Mouse (Mus musculus): Measurements from ENCODE around the gene Cyp46a1. TPM values are rescaled to one million over a fixed set of nuclear protein-coding genes. Genes with fewer than 3 reads are reported as not detected.

The Cyp46a1 gene
- total and polyA plus RNA-seq, 2 experiments from 2014 or later, result 3.0 to 3.6 TPM

DNA sequence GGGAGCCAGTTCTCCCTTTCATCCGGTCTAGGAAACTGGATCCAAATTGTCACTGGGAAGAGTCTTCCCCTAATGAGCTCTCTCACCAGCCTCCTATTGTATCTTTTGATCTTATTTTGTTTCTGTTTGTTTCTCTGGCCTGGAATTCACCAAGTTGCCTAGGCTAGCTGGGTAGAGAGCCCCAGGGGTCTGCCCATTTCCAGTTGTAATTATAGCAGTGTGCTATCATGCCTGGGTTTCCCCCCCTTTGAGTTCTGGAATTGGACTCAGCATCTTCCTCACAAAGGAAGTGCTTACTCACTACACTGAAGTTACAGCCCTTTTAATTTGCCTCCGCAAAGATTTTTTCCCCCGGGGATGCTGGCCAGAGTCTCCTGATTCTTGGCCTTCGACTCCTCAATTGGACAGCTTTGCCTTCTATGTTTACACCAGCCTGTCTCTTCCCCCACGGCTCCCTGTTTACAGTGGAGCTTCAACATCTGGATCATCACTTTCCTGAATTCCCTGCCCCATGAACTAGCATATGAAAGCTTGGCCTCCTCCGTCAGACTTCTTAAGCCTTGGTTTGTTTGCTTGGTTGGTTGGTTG is 30.3 kb upstream of the Cyp46a1 start:
- Histone ChIP-seq H3K36me3 (replicated peaks; ENCODE audit: control insufficient read depth, insufficient read depth, low read length) (no peaks in the 10 kb centered on the region), H3K4me2 (ENCODE audit: low read depth, low read length) (no peak overlapping the region), H3K27me3 (ENCODE audit: control insufficient read depth, insufficient read depth, low read length) (peaks cover 18% of the 10 kb centered on the region), H3K4me3 (ENCODE audit: low read depth, low read length) (no peak overlapping the region), H3K9me3 (replicated peaks; ENCODE audit: control insufficient read depth, low read length) (no peaks in the 10 kb centered on the region), H3K4me1 (ENCODE audit: control insufficient read depth, insufficient read depth) (peaks cover 10% of the 10 kb centered on the region; the same call in 1 of the 2 replicates), H3K9ac (replicated peaks; ENCODE audit: low read depth, low read length) (no peak overlapping the region), H3K27ac (ENCODE audit: low read depth) (no peak overlapping the region)
- ATAC-seq (ENCODE audit: insufficient read depth, low read depth) (no peak), DNase-seq (ENCODE audit: low spot score) (no peak)
- WGBS, result 45% methylated on average over 6 of the region's 6 CpGs
- TF ChIP-seq CTCF (IDR thresholded peaks at IDR 0.05; ENCODE audit: low read depth) (no peak), EP300 (IDR thresholded peaks at IDR 0.05; ENCODE audit: low read depth) (no peak)

DNA sequence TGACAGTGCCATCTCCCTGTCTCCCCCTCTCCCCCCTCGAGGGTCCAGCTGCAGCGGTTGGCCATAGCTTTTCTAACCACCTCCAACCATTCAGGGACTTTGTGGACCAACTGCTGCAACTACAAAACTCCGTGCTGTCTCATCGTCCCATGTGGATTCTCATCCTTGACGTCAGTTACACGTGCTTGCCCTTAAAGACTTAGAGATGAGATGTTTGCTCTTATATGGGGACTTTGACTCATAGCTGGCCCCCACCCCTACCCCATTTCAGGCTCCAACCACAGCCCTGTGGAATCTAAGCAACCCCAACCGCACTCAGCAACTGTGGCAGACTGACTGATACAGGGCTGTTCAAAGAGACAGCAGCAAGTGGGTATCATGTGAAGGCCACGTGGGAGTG is 29.0 kb upstream of the Cyp46a1 start:
- no peak for TF ChIP-seq CTCF (IDR thresholded peaks at IDR 0.05; ENCODE audit: low read depth)
- H3K9ac ChIP-seq (replicated peaks; ENCODE audit: low read depth, low read length), result no peak overlapping the region
- H3K4me2 ChIP-seq (ENCODE audit: low read depth, low read length), result no peak overlapping the region
- DNase-seq (ENCODE audit: low spot score), result no peak
- peaks cover 18% of the 10 kb centered on the region for H3K27me3 ChIP-seq (ENCODE audit: control insufficient read depth, insufficient read depth, low read length)
- H3K9me3 ChIP-seq (replicated peaks; ENCODE audit: control insufficient read depth, low read length), result no peaks in the 10 kb centered on the region
- no peak overlapping the region for H3K4me3 ChIP-seq (ENCODE audit: low read depth, low read length)
- H3K27ac ChIP-seq (ENCODE audit: low read depth), result no peak overlapping the region
- no peak for ATAC-seq (ENCODE audit: insufficient read depth, low read depth)
- H3K4me1 ChIP-seq (ENCODE audit: control insufficient read depth, insufficient read depth), result peaks cover 10% of the 10 kb centered on the region; the same call in 1 of the 2 replicates
- WGBS, result 63% methylated on average over 8 of the region's 8 CpGs
- no peaks in the 10 kb centered on the region for H3K36me3 ChIP-seq (replicated peaks; ENCODE audit: control insufficient read depth, insufficient read depth, low read length)

DNA sequence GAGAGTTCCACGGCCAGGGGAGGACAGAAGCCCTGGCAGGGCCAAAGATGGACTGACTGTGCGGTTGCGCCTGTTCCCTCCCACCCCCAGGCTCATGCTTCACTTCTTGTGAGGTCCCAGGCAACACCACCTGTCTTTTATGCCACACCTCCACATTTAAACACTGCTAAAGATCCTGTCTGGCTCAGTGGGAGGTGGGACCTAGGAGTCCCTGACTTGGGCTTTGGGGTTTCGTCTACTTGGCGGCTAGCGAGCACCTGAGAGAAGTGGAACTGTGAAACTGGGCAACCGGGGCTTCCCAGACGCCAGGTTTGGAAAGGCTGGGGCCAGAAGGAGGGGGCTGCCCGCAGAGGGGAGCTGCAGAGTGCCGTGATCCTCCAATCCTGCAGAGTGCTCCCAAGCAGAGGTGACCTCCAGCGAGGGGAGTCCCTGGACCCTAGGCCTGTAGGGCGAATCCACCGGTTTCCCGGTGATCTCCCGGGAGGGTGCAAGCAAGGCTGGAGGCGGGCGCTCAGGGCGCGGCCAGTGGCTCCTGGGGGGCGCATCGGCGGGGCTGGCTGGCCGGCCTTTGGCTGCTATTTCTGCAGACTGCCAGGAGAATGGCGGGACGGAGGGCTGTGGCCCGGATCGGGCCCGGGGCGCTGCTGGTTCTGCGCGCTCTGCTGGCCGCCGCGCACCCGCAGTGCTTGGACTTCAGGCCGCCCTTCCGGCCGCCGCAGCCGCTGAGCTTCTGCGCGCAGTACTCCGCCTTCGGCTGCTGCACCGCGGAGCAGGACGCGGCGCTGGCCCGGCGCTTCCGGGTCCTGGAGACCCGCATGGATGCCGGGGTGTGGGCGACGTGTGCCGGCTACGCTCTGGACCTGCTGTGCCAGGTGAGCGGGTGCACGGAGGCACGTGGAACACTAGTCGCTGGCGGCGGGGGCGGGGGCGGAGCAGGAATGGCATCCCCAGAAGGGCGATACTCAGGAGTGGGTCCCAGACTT is 28.1 kb upstream of the Cyp46a1 start, which contains the start of gene Hhipl1:
Hhipl1 (plus strand) TSS at position 459 of the 983 bp plus-strand sequence.
- peak; percentile 38 for DNase-seq (ENCODE audit: low spot score)
- ATAC-seq (ENCODE audit: insufficient read depth, low read depth), result peak; percentile 39
- Histone ChIP-seq H3K4me2 (ENCODE audit: low read depth, low read length) (peak within 1 kb of the TSS; percentile 93), H3K9me3 (replicated peaks; ENCODE audit: control insufficient read depth, low read length) (no peaks in the 10 kb centered on the region), H3K27me3 (ENCODE audit: control insufficient read depth, insufficient read depth, low read length) (peaks cover 18% of the 10 kb centered on the region), H3K9ac (replicated peaks; ENCODE audit: low read depth, low read length) (peak within 1 kb of the TSS; percentile 75), H3K27ac (ENCODE audit: low read depth) (peak within 1 kb of the TSS; percentile 23; the same call in 1 of the 2 replicates), H3K4me3 (ENCODE audit: low read depth, low read length) (peak within 1 kb of the TSS; percentile 67), H3K4me1 (ENCODE audit: control insufficient read depth, insufficient read depth) (peaks cover 10% of the 10 kb centered on the region; the same call in 1 of the 2 replicates), H3K36me3 (replicated peaks; ENCODE audit: control insufficient read depth, insufficient read depth, low read length) (no peaks in the 10 kb centered on the region)
- TF ChIP-seq EP300 (IDR thresholded peaks at IDR 0.05; ENCODE audit: low read depth) (no peak), CTCF (IDR thresholded peaks at IDR 0.05; ENCODE audit: low read depth) (peak; percentile 14; the same call in 1 of the 2 replicates)
- WGBS, result 4% methylated on average over 67 of the region's 67 CpGs

DNA sequence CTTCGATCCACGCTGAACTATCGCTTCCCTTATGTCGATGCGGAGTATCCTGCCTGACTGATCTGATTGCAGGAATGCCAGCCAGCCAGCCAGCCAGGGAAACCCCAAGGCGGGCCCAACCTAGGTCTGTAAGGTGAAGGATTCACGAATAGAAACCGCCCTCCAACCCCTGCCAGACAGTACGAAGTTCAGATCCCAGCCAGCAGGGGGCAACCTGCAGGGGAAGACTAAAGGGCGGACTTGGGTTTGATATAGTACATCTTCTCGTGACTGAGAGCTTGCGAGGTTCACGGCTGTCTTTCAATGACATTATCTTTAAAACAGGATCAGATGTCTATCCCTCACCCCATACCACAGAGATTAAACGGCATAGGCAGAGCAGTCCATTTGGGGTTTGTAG is 26.6 kb upstream of the Cyp46a1 start:
- Histone ChIP-seq H3K27ac (ENCODE audit: low read depth) (no peak overlapping the region), H3K4me1 (ENCODE audit: control insufficient read depth, insufficient read depth) (peaks cover 10% of the 10 kb centered on the region; the same call in 1 of the 2 replicates), H3K9ac (replicated peaks; ENCODE audit: low read depth, low read length) (no peak overlapping the region), H3K4me3 (ENCODE audit: low read depth, low read length) (no peak overlapping the region), H3K27me3 (ENCODE audit: control insufficient read depth, insufficient read depth, low read length) (peaks cover 18% of the 10 kb centered on the region), H3K9me3 (replicated peaks; ENCODE audit: control insufficient read depth, low read length) (no peaks in the 10 kb centered on the region), H3K36me3 (replicated peaks; ENCODE audit: control insufficient read depth, insufficient read depth, low read length) (no peaks in the 10 kb centered on the region), H3K4me2 (ENCODE audit: low read depth, low read length) (peak overlapping the region; percentile 29; the same call in 1 of the 2 replicates)
- TF ChIP-seq EP300 (IDR thresholded peaks at IDR 0.05; ENCODE audit: low read depth), result no peak
- TF ChIP-seq CTCF (IDR thresholded peaks at IDR 0.05; ENCODE audit: low read depth), result peak; percentile 74
- ATAC-seq (ENCODE audit: insufficient read depth, low read depth), result 0 out of 2 replicates have a peak, but pooled peaks have one; percentile 14
- 20% methylated on average over 14 of the region's 14 CpGs for WGBS
- peak; percentile 35 for DNase-seq (ENCODE audit: low spot score)

DNA sequence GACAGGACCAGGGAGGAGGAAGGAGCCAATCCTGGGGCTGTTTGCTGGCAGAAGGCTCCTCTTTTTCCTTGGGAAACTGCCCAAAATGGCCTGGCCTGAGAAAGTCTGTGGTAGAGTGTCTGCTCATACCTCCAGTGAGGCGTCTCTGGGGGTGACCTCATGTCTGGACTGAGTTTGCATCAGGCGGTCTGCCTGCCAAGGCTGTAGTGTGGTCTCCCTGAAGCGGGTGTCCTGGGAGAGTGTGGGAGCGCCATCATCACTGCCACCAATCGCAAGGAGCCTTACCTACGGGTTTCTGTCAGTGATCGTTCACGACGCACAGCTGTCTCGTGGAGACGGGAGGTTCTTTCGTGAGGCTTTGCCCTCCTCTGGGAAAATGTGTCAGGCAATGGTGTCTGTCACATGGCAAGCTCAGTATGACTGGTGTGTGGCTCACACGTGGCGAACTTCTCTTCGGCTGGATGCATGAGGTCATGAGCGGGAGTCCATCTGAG is 25.8 kb upstream of the Cyp46a1 start:
- WGBS, result 70% methylated on average over 16 of the region's 16 CpGs
- no peak overlapping the region for H3K9ac ChIP-seq (replicated peaks; ENCODE audit: low read depth, low read length)
- H3K4me3 ChIP-seq (ENCODE audit: low read depth, low read length), result no peak overlapping the region
- TF ChIP-seq EP300 (IDR thresholded peaks at IDR 0.05; ENCODE audit: low read depth) (no peak), CTCF (IDR thresholded peaks at IDR 0.05; ENCODE audit: low read depth) (no peak)
- peaks cover 10% of the 10 kb centered on the region; the same call in 1 of the 2 replicates for H3K4me1 ChIP-seq (ENCODE audit: control insufficient read depth, insufficient read depth)
- no peaks in the 10 kb centered on the region for H3K9me3 ChIP-seq (replicated peaks; ENCODE audit: control insufficient read depth, low read length)
- peaks cover 18% of the 10 kb centered on the region for H3K27me3 ChIP-seq (ENCODE audit: control insufficient read depth, insufficient read depth, low read length)
- ATAC-seq (ENCODE audit: insufficient read depth, low read depth), result peak; percentile 33; the same call in 1 of the 2 replicates
- peak; percentile 18 for DNase-seq (ENCODE audit: low spot score)
- H3K36me3 ChIP-seq (replicated peaks; ENCODE audit: control insufficient read depth, insufficient read depth, low read length), result no peaks in the 10 kb centered on the region
- H3K27ac ChIP-seq (ENCODE audit: low read depth), result peak overlapping the region; percentile 73
- no peak overlapping the region for H3K4me2 ChIP-seq (ENCODE audit: low read depth, low read length)

Data from heart, postnatal 0 days (tissue).